Mouse (Mus musculus): ENCODE measurements around the gene Lrrc8a.

Lrrc8a gene

GRCm38 (mm10) chr2:30262840-30263441, 25.4 kb downstream of the Lrrc8a start:
- peak; percentile 58 for DNase-seq

DNA sequence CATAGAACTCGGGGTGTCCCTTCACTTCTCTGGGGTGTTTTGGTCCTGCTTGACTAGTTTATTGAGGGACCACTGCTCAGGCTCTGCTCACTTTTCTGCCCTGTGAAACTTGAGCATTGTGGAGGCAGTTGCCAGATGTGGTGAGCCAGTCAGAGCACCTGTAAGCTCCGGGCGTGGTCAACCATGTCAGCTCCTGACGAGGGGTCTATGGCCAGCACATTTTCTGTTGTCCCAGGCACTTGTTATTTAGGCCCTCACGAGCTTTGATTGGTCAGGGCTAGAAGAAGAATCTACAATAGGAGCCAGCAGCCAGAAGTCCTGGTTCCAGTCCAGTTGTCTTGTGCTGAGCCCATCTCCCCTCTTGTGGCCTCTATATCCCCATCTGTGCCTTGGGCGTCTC, 26.3 kb downstream of the Lrrc8a start:
- no peak for DNase-seq

- no peak for DNase-seq
Measured at GRCm38 (mm10) chr2:30264671-30265519, 27.4 kb downstream of the Lrrc8a start.

DNA sequence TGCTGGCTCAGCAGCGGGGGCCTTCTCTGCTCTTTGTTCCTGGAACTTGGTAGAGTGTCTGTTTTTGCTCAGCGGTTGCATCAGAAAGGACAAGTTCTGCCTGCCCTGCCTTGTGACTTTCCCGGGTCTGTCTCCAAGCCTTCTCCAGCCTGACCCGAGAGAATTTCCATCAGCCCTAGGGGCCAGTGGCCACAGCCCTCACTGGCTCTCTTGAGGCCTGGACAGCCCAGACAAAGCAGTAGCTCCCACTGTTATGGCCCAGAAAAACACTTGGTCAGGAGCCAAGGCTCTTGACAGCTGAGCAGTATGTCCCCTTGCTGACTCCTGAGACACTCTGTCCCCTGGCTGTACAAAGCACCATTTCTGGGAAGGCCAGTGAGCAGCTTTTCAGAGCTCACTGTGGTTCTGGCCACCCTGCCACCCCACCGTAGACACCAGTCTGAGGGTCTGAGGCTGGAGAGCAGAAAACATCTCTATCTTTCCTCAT, 28.3 kb downstream of the Lrrc8a start, which contains the start of gene Phyhd1:
TSS of gene Phyhd1 (plus strand) at position 437 of the 487 bp plus-strand sequence.
- DNase-seq = peak; percentile 85

GRCm38 (mm10) chr2:30266392-30266941, 29.0 kb downstream of the Lrrc8a start:
- DNase-seq = peak; percentile 66

- no peak for DNase-seq
Measured at GRCm38 (mm10) chr2:30267466-30267865, 30.0 kb downstream of the Lrrc8a start.

- DNase-seq = no peak
Measured at GRCm38 (mm10) chr2:30268371-30268770, 30.9 kb downstream of the Lrrc8a start.

- no peak for DNase-seq
Measured at GRCm38 (mm10) chr2:30269241-30269990, 31.9 kb downstream of the Lrrc8a start.

GRCm38 (mm10) chr2:30270134-30270533, 32.6 kb downstream of the Lrrc8a start:
- DNase-seq = peak; percentile 73

DNA sequence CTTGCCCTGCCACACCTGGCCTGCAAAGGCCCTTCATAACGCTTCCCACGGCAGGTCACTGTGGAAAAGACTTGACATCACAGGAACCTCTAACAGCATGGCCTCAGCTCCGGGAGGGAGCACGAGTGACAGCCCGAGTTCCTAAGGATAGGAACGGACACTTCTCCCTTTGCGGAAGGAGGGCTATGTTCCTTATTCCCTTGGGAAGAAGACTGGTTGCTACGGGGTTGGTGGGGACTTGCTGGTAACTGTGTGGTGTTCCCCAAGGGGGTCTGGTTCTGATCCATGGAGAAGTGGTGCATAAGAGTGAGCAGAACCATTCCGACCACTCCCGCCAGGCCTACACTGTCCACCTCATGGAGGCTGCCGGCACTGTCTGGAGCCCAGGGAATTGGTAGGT, 43.2 kb downstream of the Lrrc8a start, which contains the start of gene Gm28038:
TSS of gene Gm28038 (plus strand) at position 301 of the 400 bp plus-strand sequence.
- no peak for DNase-seq

- DNase-seq = no peak
Measured at GRCm38 (mm10) chr2:30281651-30282050, 44.1 kb downstream of the Lrrc8a start.

DNA sequence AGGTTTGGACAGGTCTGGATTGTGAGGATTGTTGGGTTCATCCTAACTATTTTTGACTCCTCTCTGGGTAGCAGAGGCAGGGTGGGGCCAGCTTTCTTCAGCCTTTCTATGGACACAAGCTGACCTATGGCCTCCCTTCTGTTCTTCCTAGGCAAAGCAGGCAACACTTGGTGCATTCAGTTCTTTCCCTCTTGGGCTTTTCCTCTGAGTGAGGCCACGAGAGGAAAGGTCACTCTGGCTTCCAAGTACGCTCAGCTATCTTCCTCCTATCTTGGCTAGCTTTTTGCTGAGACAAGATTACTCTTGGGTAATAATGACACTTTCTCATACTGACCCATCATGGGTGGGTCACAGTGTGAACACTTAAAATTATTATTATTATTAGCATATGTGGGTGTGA, 45.7 kb downstream of the Lrrc8a start:
- DNase-seq = no peak

GRCm38 (mm10) chr2:30285004-30285403, 47.5 kb downstream of the Lrrc8a start:
- no peak for DNase-seq

DNA sequence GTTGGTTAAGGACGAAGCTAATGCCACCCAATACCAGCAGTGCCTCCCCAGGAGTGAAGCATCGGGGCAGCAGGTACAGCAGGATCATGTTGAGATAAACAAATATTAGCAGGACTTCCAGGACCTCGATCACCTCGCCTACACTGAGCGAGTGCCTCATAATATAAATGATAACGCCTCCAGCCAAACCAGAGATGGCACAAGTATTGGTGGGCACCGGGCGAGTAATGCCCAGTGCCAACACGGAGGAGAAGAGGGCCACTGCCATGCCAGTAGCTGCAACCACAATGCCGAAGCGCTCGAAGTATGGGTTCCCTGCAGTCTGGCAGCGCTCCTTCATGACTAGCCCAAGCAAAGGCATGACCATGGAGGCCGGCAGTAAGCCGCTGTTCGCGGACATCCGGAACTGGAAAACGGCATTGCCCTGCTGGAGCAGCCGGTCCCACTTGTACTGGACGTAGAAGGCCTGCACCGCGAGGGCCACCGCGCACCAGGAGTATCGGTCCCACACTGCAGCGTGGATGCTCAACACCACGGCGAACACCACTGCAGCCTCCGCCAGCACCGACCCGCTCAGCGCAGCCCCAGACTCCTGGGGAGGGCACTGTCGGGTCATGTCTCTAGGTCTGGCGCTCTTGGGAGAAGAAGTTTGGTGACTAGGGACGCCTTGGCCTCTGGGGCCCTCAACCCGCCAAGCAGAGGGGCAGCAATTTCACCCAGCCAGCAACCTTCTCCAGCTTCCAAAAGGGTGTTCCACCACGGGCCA, 48.1 kb downstream of the Lrrc8a start:
- DNase-seq = no peak

DNA sequence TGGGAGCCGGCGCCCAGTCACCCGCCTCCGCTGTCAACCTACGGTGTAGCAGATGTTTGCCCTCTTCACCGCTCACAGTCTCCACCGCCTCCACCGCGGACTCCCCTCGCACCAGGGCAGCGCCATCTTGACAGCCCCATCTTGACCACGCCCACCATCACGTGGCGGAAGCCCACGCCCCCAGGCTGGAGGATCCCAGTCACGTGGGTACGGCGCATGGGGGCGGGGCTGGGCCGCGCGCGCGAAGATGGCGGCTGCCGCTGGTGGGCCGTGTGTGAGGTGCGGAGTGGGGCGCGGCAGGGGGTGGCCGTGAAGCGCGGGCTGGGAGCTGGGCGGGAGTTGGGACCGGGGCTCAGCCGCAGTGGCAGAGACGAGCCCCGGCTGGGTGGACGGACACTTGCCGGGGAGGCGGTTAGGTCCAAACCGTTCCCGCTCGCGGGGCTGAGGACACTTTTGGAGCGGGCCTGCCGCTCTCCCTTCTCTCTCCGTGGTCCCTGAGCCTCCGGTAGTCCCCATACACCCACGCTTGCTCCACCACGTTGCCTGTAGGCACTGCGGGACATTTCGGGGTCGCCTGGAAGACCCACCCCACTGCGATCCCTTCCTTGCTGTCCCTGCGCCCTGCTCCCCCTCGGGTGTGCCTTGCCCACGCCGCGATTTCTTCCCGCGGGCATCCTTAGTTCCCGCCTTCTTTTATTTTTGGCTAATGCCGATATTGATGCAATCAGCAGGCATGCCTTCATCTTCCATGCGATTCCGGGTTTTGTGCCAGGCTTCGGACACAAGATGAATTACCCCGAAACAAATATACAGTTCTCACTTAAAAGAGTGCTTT, 48.9 kb downstream of the Lrrc8a start, which contains the start of the genes Dolk and Nup188:
TSS of gene Dolk (minus strand) at position 143 of the 835 bp plus-strand sequence.
TSS of gene Nup188 (plus strand) at position 206 of the 835 bp plus-strand sequence.
- peak; percentile 95 for DNase-seq

DNA sequence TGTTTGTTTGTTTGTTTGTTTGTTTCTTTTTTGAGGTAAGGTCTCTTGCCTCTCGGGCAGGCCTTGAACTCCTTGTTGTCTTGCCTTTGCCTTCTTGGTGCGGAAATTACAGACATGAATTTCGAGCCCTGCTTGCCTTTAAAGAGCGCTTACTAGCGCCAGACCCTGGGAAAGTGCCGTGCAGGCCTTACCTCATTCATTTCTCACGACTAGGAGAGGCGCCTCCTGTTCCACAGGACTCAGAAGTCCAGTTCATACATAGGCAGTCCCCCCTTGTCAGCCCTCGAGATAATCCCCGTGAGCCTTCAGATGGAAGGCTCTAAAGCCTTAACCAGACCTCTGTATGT, 49.5 kb downstream of the Lrrc8a start:
- no peak for DNase-seq

GRCm38 (mm10) chr2:30299525-30299924, 62.0 kb downstream of the Lrrc8a start:
- DNase-seq = no peak

DNA sequence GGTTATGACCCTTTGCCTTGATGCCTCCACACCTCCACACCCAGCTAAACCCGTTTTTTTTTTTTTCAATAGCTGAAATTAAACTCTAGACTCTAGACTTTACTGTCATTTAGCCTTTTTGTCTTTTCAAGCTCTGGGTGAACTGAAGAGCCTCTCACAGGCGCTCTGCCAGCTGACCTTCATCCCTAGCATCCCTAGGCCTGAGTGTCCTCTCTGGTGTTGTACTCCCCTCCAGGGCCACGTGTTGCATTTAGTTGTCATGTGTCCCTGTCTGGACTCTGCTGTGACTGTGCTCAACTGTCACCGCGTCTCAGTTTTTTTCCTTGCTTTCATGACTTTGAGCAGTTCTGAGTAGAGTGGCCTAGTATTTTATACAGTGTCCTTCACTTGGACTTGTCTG, 62.5 kb downstream of the Lrrc8a start:
- DNase-seq = no peak

DNA sequence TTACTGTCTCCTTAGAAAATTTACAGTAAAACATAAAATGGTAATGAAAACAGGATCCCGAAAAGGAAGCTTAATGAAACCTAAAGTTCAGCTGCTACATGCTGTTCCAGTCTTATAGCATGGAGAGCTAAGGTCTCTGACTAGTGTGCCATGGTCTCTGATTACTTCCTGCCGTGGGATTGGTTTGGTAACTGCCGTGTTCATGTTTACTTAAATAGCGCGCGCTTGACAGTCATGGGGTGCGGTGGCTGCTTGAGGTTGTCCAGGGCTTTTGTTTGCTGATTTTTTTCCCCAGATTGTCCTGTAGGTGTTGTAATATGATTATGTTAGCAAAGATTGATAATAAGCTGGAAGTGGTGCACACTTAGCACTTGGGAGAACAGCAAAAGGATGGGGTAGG, 68.6 kb downstream of the Lrrc8a start:
- no peak for DNase-seq

- DNase-seq = no peak
Measured at GRCm38 (mm10) chr2:30309351-30309750, 71.8 kb downstream of the Lrrc8a start.

- peak; percentile 23 for DNase-seq
Measured at GRCm38 (mm10) chr2:30311481-30311880, 74.0 kb downstream of the Lrrc8a start.
